Mouse (Mus musculus): ENCODE measurements at regions not wholly inside any gene's neighbourhood (a gene's known extent, or its start where the extent isn't known, plus 50 kb on each side); places are given as distances from the start of the nearest gene placed in this dataset.

DNA sequence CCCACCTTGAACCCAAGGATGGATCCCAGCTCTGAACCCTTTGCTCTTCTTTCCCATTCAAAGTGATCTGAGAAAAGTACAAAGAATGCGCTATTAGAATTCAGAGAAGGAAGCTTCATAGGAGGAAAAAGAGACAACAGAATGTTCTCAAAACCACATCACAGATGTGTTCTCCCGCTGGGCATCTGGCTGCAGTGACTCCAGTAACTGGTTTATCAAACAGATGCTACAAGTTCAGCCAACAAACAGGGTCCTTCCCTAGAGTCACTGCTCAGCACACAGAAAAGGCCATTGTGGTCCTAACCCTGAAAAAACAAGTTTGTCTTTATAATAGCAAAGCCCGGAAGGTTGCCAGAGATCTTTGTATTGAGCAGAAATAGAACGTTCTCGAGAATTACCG lies 2203.5 kb upstream of the Gm7489 start:
- no peak for TF ChIP-seq CTCF (IDR thresholded peaks at IDR 0.05; ENCODE audit: extremely low read depth, insufficient read length, insufficient replicate concordance, low read depth, low read length)
- TF ChIP-seq POLR2A (IDR thresholded peaks at IDR 0.05; ENCODE audit: low read depth, low read length) = no peak
- 91% methylated on average over 6 of the region's 6 CpGs for WGBS
- Histone ChIP-seq H3K36me3 (ENCODE audit: control insufficient read depth, insufficient read depth, low read length) (no peaks in the 10 kb centered on the region), H3K27me3 (ENCODE audit: control insufficient read depth, insufficient read depth, low read length) (no peaks in the 10 kb centered on the region), H3K4me1 (ENCODE audit: control insufficient read depth, insufficient read depth, insufficient read length, low read length) (peaks cover 3% of the 10 kb centered on the region; the same call in 1 of the 2 replicates), H3K27ac (ENCODE audit: insufficient read depth, low read depth, low read length) (no peak overlapping the region), H3K4me3 (ENCODE audit: low read depth, low read length) (no peak overlapping the region)

- H3K36me3 ChIP-seq (ENCODE audit: control insufficient read depth, insufficient read depth, low read length) = no peaks in the 10 kb centered on the region
- H3K27ac ChIP-seq (ENCODE audit: insufficient read depth, low read depth, low read length) = no peak overlapping the region
- TF ChIP-seq CTCF (IDR thresholded peaks at IDR 0.05; ENCODE audit: extremely low read depth, insufficient read length, insufficient replicate concordance, low read depth, low read length) (no peak), POLR2A (IDR thresholded peaks at IDR 0.05; ENCODE audit: low read depth, low read length) (no peak)
- peaks cover 3% of the 10 kb centered on the region; the same call in 1 of the 2 replicates for H3K4me1 ChIP-seq (ENCODE audit: control insufficient read depth, insufficient read depth, insufficient read length, low read length)
- H3K27me3 ChIP-seq (ENCODE audit: control insufficient read depth, insufficient read depth, low read length) = no peaks in the 10 kb centered on the region
- H3K4me3 ChIP-seq (ENCODE audit: low read depth, low read length) = no peak overlapping the region
- 60% methylated on average over 5 of the region's 5 CpGs for WGBS
Measured at GRCm38 (mm10) chr15:51682331-51682730, 2202.4 kb upstream of the Gm7489 start.

GRCm38 (mm10) chr15:51687007-51687540 lies 2197.6 kb upstream of the Gm7489 start:
- Histone ChIP-seq H3K4me1 (ENCODE audit: control insufficient read depth, insufficient read depth, insufficient read length, low read length) (no peaks in the 10 kb centered on the region), H3K4me3 (ENCODE audit: low read depth, low read length) (no peak overlapping the region), H3K27ac (ENCODE audit: insufficient read depth, low read depth, low read length) (no peak overlapping the region), H3K27me3 (ENCODE audit: control insufficient read depth, insufficient read depth, low read length) (no peaks in the 10 kb centered on the region), H3K36me3 (ENCODE audit: control insufficient read depth, insufficient read depth, low read length) (no peaks in the 10 kb centered on the region)
- 80% methylated on average over 13 of the region's 13 CpGs for WGBS
- no peak for TF ChIP-seq CTCF (IDR thresholded peaks at IDR 0.05; ENCODE audit: extremely low read depth, insufficient read length, insufficient replicate concordance, low read depth, low read length)

GRCm38 (mm10) chr15:51689498-51689897 lies 2195.2 kb upstream of the Gm7489 start:
- 61% methylated on average over 1 of the region's 1 CpGs for WGBS
- TF ChIP-seq CTCF (IDR thresholded peaks at IDR 0.05; ENCODE audit: extremely low read depth, insufficient read length, insufficient replicate concordance, low read depth, low read length) (no peak), POLR2A (IDR thresholded peaks at IDR 0.05; ENCODE audit: low read depth, low read length) (no peak)
- H3K27ac ChIP-seq (ENCODE audit: insufficient read depth, low read depth, low read length) = no peak overlapping the region

DNA sequence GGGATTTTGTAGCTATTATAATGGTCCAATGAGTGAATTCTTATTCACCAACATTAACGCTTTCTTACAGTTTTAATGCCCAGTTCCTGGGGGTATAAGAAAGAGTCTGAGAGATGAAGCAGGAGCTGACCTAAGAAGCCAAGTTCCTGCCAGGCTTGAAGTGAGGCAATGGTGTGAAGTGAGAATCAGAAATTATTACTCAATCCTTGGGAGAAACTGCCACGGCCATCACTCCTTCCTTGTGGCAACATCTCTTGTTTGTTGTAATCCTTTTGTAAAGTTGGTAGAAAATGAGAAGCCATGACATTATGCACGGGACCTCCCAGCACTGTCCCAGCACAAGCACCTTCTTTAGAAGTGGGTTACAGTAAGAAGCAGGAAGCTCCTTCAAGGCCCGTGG lies 2192.0 kb upstream of the Gm7489 start:
- Histone ChIP-seq H3K4me3 (ENCODE audit: low read depth, low read length) (no peak overlapping the region), H3K27ac (ENCODE audit: insufficient read depth, low read depth, low read length) (no peak overlapping the region), H3K27me3 (ENCODE audit: control insufficient read depth, insufficient read depth, low read length) (no peaks in the 10 kb centered on the region), H3K36me3 (ENCODE audit: control insufficient read depth, insufficient read depth, low read length) (no peaks in the 10 kb centered on the region), H3K4me1 (ENCODE audit: control insufficient read depth, insufficient read depth, insufficient read length, low read length) (no peaks in the 10 kb centered on the region)
- WGBS = 78% methylated on average over 4 of the region's 4 CpGs
- TF ChIP-seq CTCF (IDR thresholded peaks at IDR 0.05; ENCODE audit: extremely low read depth, insufficient read length, insufficient replicate concordance, low read depth, low read length) = no peak
- no peak for TF ChIP-seq POLR2A (IDR thresholded peaks at IDR 0.05; ENCODE audit: low read depth, low read length)

More at GRCm38 (mm10) chr15:51689498-51689897, 2195.2 kb upstream of the Gm7489 start:
- Histone ChIP-seq H3K27me3 (ENCODE audit: control insufficient read depth, insufficient read depth, low read length) (no peaks in the 10 kb centered on the region), H3K4me3 (ENCODE audit: low read depth, low read length) (no peak overlapping the region), H3K36me3 (ENCODE audit: control insufficient read depth, insufficient read depth, low read length) (no peaks in the 10 kb centered on the region), H3K4me1 (ENCODE audit: control insufficient read depth, insufficient read depth, insufficient read length, low read length) (no peaks in the 10 kb centered on the region)

- no peaks in the 10 kb centered on the region for H3K27me3 ChIP-seq (ENCODE audit: control insufficient read depth, insufficient read depth, low read length)
- TF ChIP-seq POLR2A (IDR thresholded peaks at IDR 0.05; ENCODE audit: low read depth, low read length) (no peak), CTCF (IDR thresholded peaks at IDR 0.05; ENCODE audit: extremely low read depth, insufficient read length, insufficient replicate concordance, low read depth, low read length) (peak; percentile 50; the same call in 1 of the 2 replicates)
- WGBS = 59% methylated on average over 11 of the region's 11 CpGs
- no peak overlapping the region for H3K27ac ChIP-seq (ENCODE audit: insufficient read depth, low read depth, low read length)
- no peaks in the 10 kb centered on the region for H3K36me3 ChIP-seq (ENCODE audit: control insufficient read depth, insufficient read depth, low read length)
- no peaks in the 10 kb centered on the region for H3K4me1 ChIP-seq (ENCODE audit: control insufficient read depth, insufficient read depth, insufficient read length, low read length)
- no peak overlapping the region for H3K4me3 ChIP-seq (ENCODE audit: low read depth, low read length)
Measured at GRCm38 (mm10) chr15:51696344-51697016, 2188.2 kb upstream of the Gm7489 start.

DNA sequence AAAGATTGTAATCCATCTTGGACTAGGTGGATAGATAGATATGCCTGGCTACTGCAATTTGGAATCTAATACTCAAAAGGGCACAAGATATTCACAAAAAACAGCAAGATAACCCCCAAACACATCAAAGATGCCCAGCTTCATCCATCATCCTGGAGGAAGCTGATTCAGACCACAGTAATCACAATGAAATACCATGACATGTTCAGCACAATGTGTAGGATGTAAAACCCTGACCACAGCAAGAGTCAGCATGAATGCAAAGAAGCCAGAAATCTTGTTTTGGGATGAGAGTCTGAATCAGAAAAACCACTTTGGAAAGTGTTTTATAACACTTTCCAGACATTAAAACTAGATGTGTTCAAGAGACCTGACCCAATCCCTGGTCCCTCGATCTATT lies 2180.5 kb upstream of the Gm7489 start:
- 96% methylated on average over 1 of the region's 1 CpGs for WGBS
- Histone ChIP-seq H3K4me3 (ENCODE audit: low read depth, low read length) (no peak overlapping the region), H3K36me3 (ENCODE audit: control insufficient read depth, insufficient read depth, low read length) (no peaks in the 10 kb centered on the region), H3K4me1 (ENCODE audit: control insufficient read depth, insufficient read depth, insufficient read length, low read length) (no peaks in the 10 kb centered on the region), H3K27me3 (ENCODE audit: control insufficient read depth, insufficient read depth, low read length) (no peaks in the 10 kb centered on the region), H3K27ac (ENCODE audit: insufficient read depth, low read depth, low read length) (no peak overlapping the region)
- no peak for TF ChIP-seq CTCF (IDR thresholded peaks at IDR 0.05; ENCODE audit: extremely low read depth, insufficient read length, insufficient replicate concordance, low read depth, low read length)
- TF ChIP-seq POLR2A (IDR thresholded peaks at IDR 0.05; ENCODE audit: low read depth, low read length) = no peak

All from small intestine, adult 2 months (tissue).